Mouse (Mus musculus) spleen, adult 2 months (tissue): ENCODE measurements around the gene Col6a3. TPM values are rescaled to one million over a fixed set of nuclear protein-coding genes. Genes with fewer than 3 reads are reported as not detected.

Experiments used
- DNase-seq, 2 experiments: peaks; one replicate each; pipeline versions ENCODE4 v3.0.0 to v3.0.0-alpha.2; 2012 to 2021; ENCODE audit warnings: low spot score in 2 of 2, low read depth in 1 of 2
- H3K27ac ChIP-seq: fragments of 200-500 bp; 2 replicates; pipeline ENCODE4 v1.5.1; 2012; ENCODE audit warnings: low read length, inconsistent platforms; ENCODE audit not compliant: insufficient read depth
- H3K27me3 ChIP-seq: fragments of 200-500 bp; 2 replicates; pipeline ENCODE4 v1.6.1; 2012; ENCODE audit warnings: mild to moderate bottlenecking, moderate library complexity, low read length, inconsistent platforms; ENCODE audit not compliant: control insufficient read depth, insufficient read depth
- H3K36me3 ChIP-seq: fragments of 200-500 bp; 2 replicates; pipeline ENCODE4 v1.6.1; 2012; ENCODE audit warnings: mild to moderate bottlenecking, low read length, inconsistent platforms; ENCODE audit not compliant: control insufficient read depth, insufficient read depth
- H3K4me1 ChIP-seq: fragments of 200-500 bp; 2 replicates; pipeline ENCODE4 v1.6.1; 2011; ENCODE audit warnings: inconsistent platforms; ENCODE audit not compliant: control insufficient read depth, insufficient read depth, insufficient read length
- H3K4me3 ChIP-seq: fragments of 200-500 bp; 2 replicates; pipeline ENCODE4 v1.5.1; 2011; ENCODE audit warnings: mild to moderate bottlenecking, inconsistent platforms; ENCODE audit not compliant: insufficient read depth, insufficient read length; ENCODE audit errors: extremely low read depth
- CTCF ChIP-seq: fragments of 200-500 bp; IDR thresholded peaks from 2 replicates; pipeline ENCODE4 v1.5.1; 2011; ENCODE audit warnings: mild to moderate bottlenecking, inconsistent platforms; ENCODE audit not compliant: insufficient read depth, insufficient read length, insufficient replicate concordance; ENCODE audit errors: extremely low read depth
- POLR2A ChIP-seq: fragments of 200-500 bp; IDR thresholded peaks from 2 replicates; pipeline ENCODE4 v1.6.1; 2011; ENCODE audit warnings: low read depth, low read length, inconsistent platforms
- WGBS: fragments of 180-500 bp; shearing (Covaris S2); methylation state at CpG from one replicate; pipeline ENCODE4 v1.1.7; 2018; 5-methylcytosine and 5-hydroxymethylcytosine counted together
- polyA plus RNA-seq: library from polyadenylated mRNA; depleted of rRNA; stranded (reverse); fragments of >200 nt; gene quantifications from 2 replicates; pipeline ENCODE4 v1.2.3, GENCODE M21; 2012

Gene Col6a3
- polyA plus RNA-seq, 1 experiment, result 5.7 TPM

- H3K27me3 ChIP-seq, result no peaks in the 10 kb centered on the region
- TF ChIP-seq POLR2A, result no peak
- TF ChIP-seq CTCF, result no peak
- no peak for DNase-seq
- WGBS, result 84% methylated on average over 5 of the region's 5 CpGs
- no peaks in the 10 kb centered on the region for H3K4me1 ChIP-seq
- no peak overlapping the region for H3K4me3 ChIP-seq
- H3K27ac ChIP-seq, result no peak overlapping the region
- no peaks in the 10 kb centered on the region for H3K36me3 ChIP-seq
These were observed 12.1 kb upstream of the Col6a3 start for GRCm38 (mm10) chr1:90855880-90856279.

GRCm38 (mm10) chr1:90849836-90850235 is 6.1 kb upstream of the Col6a3 start:
- DNase-seq, result no peak
- WGBS, result 43% methylated on average over 8 of the region's 8 CpGs
- no peaks in the 10 kb centered on the region for H3K4me1 ChIP-seq
- no peak overlapping the region for H3K27ac ChIP-seq
- H3K4me3 ChIP-seq, result no peak overlapping the region
- TF ChIP-seq POLR2A (no peak), CTCF (no peak)
- H3K27me3 ChIP-seq, result no peaks in the 10 kb centered on the region
- no peaks in the 10 kb centered on the region for H3K36me3 ChIP-seq

- Histone ChIP-seq H3K27me3 (no peaks in the 10 kb centered on the region), H3K27ac (no peak overlapping the region), H3K4me3 (no peak overlapping the region), H3K36me3 (no peaks in the 10 kb centered on the region), H3K4me1 (no peaks in the 10 kb centered on the region)
- 81% methylated on average over 10 of the region's 10 CpGs for WGBS
- no peak for DNase-seq
- TF ChIP-seq CTCF (no peak), POLR2A (no peak)
These were observed 1.4 kb upstream of the Col6a3 start for GRCm38 (mm10) chr1:90845206-90845605.

GRCm38 (mm10) chr1:90842789-90843587 is 783 bp downstream of the Col6a3 start:
- no peak for DNase-seq
- Histone ChIP-seq H3K27me3 (no peaks in the 10 kb centered on the region), H3K27ac (no peak overlapping the region), H3K36me3 (no peaks in the 10 kb centered on the region), H3K4me3 (no peak overlapping the region), H3K4me1 (no peaks in the 10 kb centered on the region)
- 79% methylated on average over 9 of the region's 9 CpGs for WGBS
- TF ChIP-seq CTCF (no peak), POLR2A (no peak)

- DNase-seq, result no peak
- H3K27ac ChIP-seq, result no peak overlapping the region
These were observed 3.5 kb downstream of the Col6a3 start for GRCm38 (mm10) chr1:90840250-90840649.

GRCm38 (mm10) chr1:90838657-90839056 is 5.1 kb downstream of the Col6a3 start:
- Histone ChIP-seq H3K4me3 (no peak overlapping the region), H3K36me3 (no peaks in the 10 kb centered on the region), H3K4me1 (no peaks in the 10 kb centered on the region), H3K27ac (no peak overlapping the region), H3K27me3 (no peaks in the 10 kb centered on the region)
- 81% methylated on average over 4 of the region's 4 CpGs for WGBS
- no peak for DNase-seq
- TF ChIP-seq POLR2A, result no peak
- TF ChIP-seq CTCF, result no peak

More at GRCm38 (mm10) chr1:90840250-90840649, 3.5 kb downstream of the Col6a3 start:
- TF ChIP-seq CTCF (no peak), POLR2A (no peak)
- Histone ChIP-seq H3K4me1 (no peaks in the 10 kb centered on the region), H3K36me3 (no peaks in the 10 kb centered on the region), H3K27me3 (no peaks in the 10 kb centered on the region), H3K4me3 (no peak overlapping the region)
- WGBS, result 21% methylated on average over 4 of the region's 4 CpGs

- 63% methylated on average over 12 of the region's 12 CpGs for WGBS
- H3K4me1 ChIP-seq, result no peaks in the 10 kb centered on the region
- H3K4me3 ChIP-seq, result no peak overlapping the region
- no peaks in the 10 kb centered on the region for H3K36me3 ChIP-seq
- no peaks in the 10 kb centered on the region for H3K27me3 ChIP-seq
- no peak overlapping the region for H3K27ac ChIP-seq
- TF ChIP-seq POLR2A, result no peak
- TF ChIP-seq CTCF, result no peak
- no peak for DNase-seq
These were observed 5.5 kb downstream of the Col6a3 start for GRCm38 (mm10) chr1:90838221-90838620.
